ENCODE assay signal across 9 mouse cellular contexts in genomic region chr11:64599178-64599577, GRCm38 (mm10).
DNase-seq lines count a peak whose midpoint lies in the region; ATAC-seq and TF ChIP-seq lines count a peak whose summit lies in the region.
"Had no signal": no experiment of that assay in that cellular context is flagged by ENCODE, and none has a peak within 500 bp of the region (broad histone marks: within the 10 kb centered on the region; RNA-seq: fewer than 3 reads in every experiment).

No protein-coding gene starts in this region.

- TF ChIP-seq CTCF in midbrain, postnatal 0 days (IDR thresholded peaks at IDR 0.05), result no peak
- TF ChIP-seq CTCF in kidney, postnatal 0 days (IDR thresholded peaks at IDR 0.05; ENCODE audit: low read depth), result no peak

- no peaks in the 10 kb centered on the region for H3K36me3 ChIP-seq in midbrain, postnatal 0 days (ENCODE audit: insufficient read depth, low read length)
- H3K36me3 ChIP-seq in midbrain, embryonic 15.5 days (replicated peaks), result no peaks in the 10 kb centered on the region
- H3K36me3 ChIP-seq in kidney, postnatal 0 days (ENCODE audit: insufficient read depth, low read length), result no peaks in the 10 kb centered on the region
- H3K36me3 ChIP-seq in stomach, embryonic 15.5 days, result no peaks in the 10 kb centered on the region
- H3K36me3 ChIP-seq: midbrain, embryonic 12.5 days had no signal

- no peak overlapping the region for H3K27ac ChIP-seq in midbrain, postnatal 0 days (ENCODE audit: low read depth, low read length)
- H3K27ac ChIP-seq in midbrain, embryonic 15.5 days, result no peak overlapping the region
- no peak overlapping the region for H3K27ac ChIP-seq in kidney, postnatal 0 days
- H3K27ac ChIP-seq in stomach, embryonic 15.5 days, result no peak overlapping the region
- H3K27ac ChIP-seq: midbrain, embryonic 12.5 days had no signal

- WGBS in midbrain, postnatal 0 days, result 71% methylated on average over 3 of the region's 3 CpGs
- WGBS in midbrain, embryonic 15.5 days, result 76% methylated on average over 3 of the region's 3 CpGs
- 53% methylated on average over 3 of the region's 3 CpGs for WGBS in kidney, postnatal 0 days
- WGBS in stomach, embryonic 15.5 days, result 49% methylated on average over 3 of the region's 3 CpGs

- peak; percentile 41 for DNase-seq in midbrain, postnatal 0 days (ENCODE audit: low spot score)
- DNase-seq in cerebellum, postnatal 36 days, result peak; percentile 47 to 48
- DNase-seq in kidney, postnatal 0 days (ENCODE audit: low spot score), result peak; percentile 19
- DNase-seq in embryo, embryonic 9.5 days (ENCODE audit: extremely low spot score), result no peak
- DNase-seq in B cell, adult 2 months, result no peak

- H3K4me1 ChIP-seq in midbrain, postnatal 0 days (ENCODE audit: insufficient read depth, low read length), result no peaks in the 10 kb centered on the region
- no peaks in the 10 kb centered on the region for H3K4me1 ChIP-seq in midbrain, embryonic 15.5 days
- H3K4me1 ChIP-seq in kidney, postnatal 0 days (replicated peaks; ENCODE audit: insufficient read depth, low read length), result no peaks in the 10 kb centered on the region
- H3K4me1 ChIP-seq in stomach, embryonic 15.5 days, result peaks cover 8% of the 10 kb centered on the region; the same call in 1 of the 2 replicates

- no peaks in the 10 kb centered on the region for H3K27me3 ChIP-seq in midbrain, postnatal 0 days (ENCODE audit: insufficient read depth, low read length)
- H3K27me3 ChIP-seq in midbrain, embryonic 15.5 days (replicated peaks), result no peaks in the 10 kb centered on the region; the same call in 1 of the 2 replicates
- no peaks in the 10 kb centered on the region for H3K27me3 ChIP-seq in kidney, postnatal 0 days (ENCODE audit: insufficient read depth, low read length)
- H3K27me3 ChIP-seq in stomach, embryonic 15.5 days (replicated peaks), result no peaks in the 10 kb centered on the region

- H3K4me3 ChIP-seq in midbrain, postnatal 0 days (ENCODE audit: low read depth, low read length), result no peak overlapping the region
- H3K4me3 ChIP-seq in midbrain, embryonic 15.5 days, result no peak overlapping the region
- H3K4me3 ChIP-seq in kidney, postnatal 0 days (replicated peaks; ENCODE audit: low read depth, low read length), result no peak overlapping the region
- H3K4me3 ChIP-seq in stomach, embryonic 15.5 days (replicated peaks), result no peak overlapping the region
- H3K4me3 ChIP-seq: midbrain, embryonic 12.5 days had no signal

- no peak overlapping the region for H3K4me2 ChIP-seq in midbrain, postnatal 0 days (ENCODE audit: low read depth, low read length, poor library complexity, severe bottlenecking)
- no peak overlapping the region for H3K4me2 ChIP-seq in midbrain, embryonic 15.5 days
- no peak overlapping the region for H3K4me2 ChIP-seq in kidney, postnatal 0 days (ENCODE audit: low read length)
- no peak overlapping the region for H3K4me2 ChIP-seq in stomach, embryonic 15.5 days
- H3K4me2 ChIP-seq: midbrain, embryonic 12.5 days had no signal

- H3K9ac ChIP-seq in midbrain, postnatal 0 days (replicated peaks; ENCODE audit: low read length, poor library complexity, severe bottlenecking), result no peak overlapping the region
- H3K9ac ChIP-seq in midbrain, embryonic 15.5 days, result no peak overlapping the region
- H3K9ac ChIP-seq in kidney, postnatal 0 days (ENCODE audit: low read depth, low read length), result no peak overlapping the region
- H3K9ac ChIP-seq in stomach, embryonic 15.5 days, result no peak overlapping the region
- H3K9ac ChIP-seq: midbrain, embryonic 12.5 days had no signal

- no peaks in the 10 kb centered on the region for H3K9me3 ChIP-seq in midbrain, postnatal 0 days (ENCODE audit: low read length)
- H3K9me3 ChIP-seq in midbrain, embryonic 15.5 days, result no peaks in the 10 kb centered on the region
- H3K9me3 ChIP-seq in kidney, postnatal 0 days (replicated peaks; ENCODE audit: low read length), result no peaks in the 10 kb centered on the region
- no peaks in the 10 kb centered on the region for H3K9me3 ChIP-seq in stomach, embryonic 15.5 days

- ATAC-seq in midbrain, postnatal 0 days (ENCODE audit: low FRiP score), result no peak
- no peak for ATAC-seq in midbrain, embryonic 15.5 days (replicated peaks)
- no peak for ATAC-seq in kidney, postnatal 0 days (replicated peaks; ENCODE audit: low FRiP score, low read depth)
- 0 out of 2 replicates have a peak, but pooled peaks have one; percentile 43 for ATAC-seq in stomach, embryonic 15.5 days (ENCODE audit: insufficient read depth, low FRiP score, low read depth)
- no peak for ATAC-seq in megakaryocyte-erythroid progenitor cell, adult 5-6 weeks (replicated peaks; ENCODE audit: low FRiP score, low TSS enrichment, poor library complexity, severe bottlenecking)

Comparison
In these comparisons a context has a peak if more than half of its experiments do, and no peak if none do; other contexts are left out.
1. DNase-seq: peak in midbrain, postnatal 0 days (single experiment), cerebellum, postnatal 36 days (2 of 2) and kidney, postnatal 0 days (single experiment); none in embryo, embryonic 9.5 days (single experiment) and B cell, adult 2 months (0 of 2).